Mouse (Mus musculus): ENCODE results near the gene Pabpc1l. TPM values are rescaled to one million over a fixed set of nuclear protein-coding genes. Genes with fewer than 3 reads are reported as not detected.

Gene Pabpc1l
- polyA plus RNA-seq, 1 experiment: 0.97 TPM

- TF ChIP-seq POLR2A (IDR thresholded peaks at IDR 0.05; ENCODE audit: control insufficient read depth, extremely low read depth, insufficient read depth, low read length, poor library complexity) (no peak), CTCF (IDR thresholded peaks at IDR 0.05; ENCODE audit: borderline replicate concordance, control insufficient read depth, extremely low read depth, insufficient read depth, low read length, poor library complexity) (no peak)
- H3K27me3 ChIP-seq (ENCODE audit: control insufficient read depth, insufficient read depth, low read length): no peaks in the 10 kb centered on the region
- 76% methylated on average over 6 of the region's 6 CpGs for WGBS
- H3K4me1 ChIP-seq (replicated peaks; ENCODE audit: control insufficient read depth, insufficient read depth, low read length): peaks cover 6% of the 10 kb centered on the region
- H3K4me3 ChIP-seq (ENCODE audit: control insufficient read depth, insufficient read depth, low read length): peak overlapping the region; percentile 25
- no peak for DNase-seq
- H3K36me3 ChIP-seq (ENCODE audit: control insufficient read depth, insufficient read depth, low read length): no peaks in the 10 kb centered on the region
- H3K27ac ChIP-seq (ENCODE audit: control insufficient read depth, insufficient read depth, low read length): no peak overlapping the region
These were observed 29.0 kb upstream of the Pabpc1l start for GRCm38 (mm10) chr2:163996275-163996674.

GRCm38 (mm10) chr2:163996899-163997298, 28.4 kb upstream of the Pabpc1l start:
- no peak overlapping the region for H3K27ac ChIP-seq (ENCODE audit: control insufficient read depth, insufficient read depth, low read length)
- H3K36me3 ChIP-seq (ENCODE audit: control insufficient read depth, insufficient read depth, low read length): no peaks in the 10 kb centered on the region
- DNase-seq: no peak
- 79% methylated on average over 5 of the region's 5 CpGs for WGBS
- H3K4me1 ChIP-seq (replicated peaks; ENCODE audit: control insufficient read depth, insufficient read depth, low read length): peaks cover 9% of the 10 kb centered on the region
- no peaks in the 10 kb centered on the region for H3K27me3 ChIP-seq (ENCODE audit: control insufficient read depth, insufficient read depth, low read length)
- no peak overlapping the region for H3K4me3 ChIP-seq (ENCODE audit: control insufficient read depth, insufficient read depth, low read length)
- TF ChIP-seq POLR2A (IDR thresholded peaks at IDR 0.05; ENCODE audit: control insufficient read depth, extremely low read depth, insufficient read depth, low read length, poor library complexity): no peak
- no peak for TF ChIP-seq CTCF (IDR thresholded peaks at IDR 0.05; ENCODE audit: borderline replicate concordance, control insufficient read depth, extremely low read depth, insufficient read depth, low read length, poor library complexity)

- 93% methylated on average over 6 of the region's 6 CpGs for WGBS
- H3K4me1 ChIP-seq (replicated peaks; ENCODE audit: control insufficient read depth, insufficient read depth, low read length): peaks cover 14% of the 10 kb centered on the region
- no peak overlapping the region for H3K4me3 ChIP-seq (ENCODE audit: control insufficient read depth, insufficient read depth, low read length)
- TF ChIP-seq POLR2A (IDR thresholded peaks at IDR 0.05; ENCODE audit: control insufficient read depth, extremely low read depth, insufficient read depth, low read length, poor library complexity) (no peak), CTCF (IDR thresholded peaks at IDR 0.05; ENCODE audit: borderline replicate concordance, control insufficient read depth, extremely low read depth, insufficient read depth, low read length, poor library complexity) (no peak)
- H3K36me3 ChIP-seq (ENCODE audit: control insufficient read depth, insufficient read depth, low read length): no peaks in the 10 kb centered on the region
- H3K27me3 ChIP-seq (ENCODE audit: control insufficient read depth, insufficient read depth, low read length): no peaks in the 10 kb centered on the region
- no peak for DNase-seq
- H3K27ac ChIP-seq (ENCODE audit: control insufficient read depth, insufficient read depth, low read length): no peak overlapping the region
These were observed 26.3 kb upstream of the Pabpc1l start for GRCm38 (mm10) chr2:163998981-163999380.

- peaks cover 21% of the 10 kb centered on the region for H3K4me1 ChIP-seq (replicated peaks; ENCODE audit: control insufficient read depth, insufficient read depth, low read length)
- H3K4me3 ChIP-seq (ENCODE audit: control insufficient read depth, insufficient read depth, low read length): no peak overlapping the region
- WGBS: 97% methylated on average over 3 of the region's 3 CpGs
- no peak overlapping the region for H3K27ac ChIP-seq (ENCODE audit: control insufficient read depth, insufficient read depth, low read length)
- no peaks in the 10 kb centered on the region for H3K27me3 ChIP-seq (ENCODE audit: control insufficient read depth, insufficient read depth, low read length)
- DNase-seq: no peak
- no peaks in the 10 kb centered on the region for H3K36me3 ChIP-seq (ENCODE audit: control insufficient read depth, insufficient read depth, low read length)
- no peak for TF ChIP-seq CTCF (IDR thresholded peaks at IDR 0.05; ENCODE audit: borderline replicate concordance, control insufficient read depth, extremely low read depth, insufficient read depth, low read length, poor library complexity)
- no peak for TF ChIP-seq POLR2A (IDR thresholded peaks at IDR 0.05; ENCODE audit: control insufficient read depth, extremely low read depth, insufficient read depth, low read length, poor library complexity)
These were observed 22.6 kb upstream of the Pabpc1l start for GRCm38 (mm10) chr2:164002637-164003036.

GRCm38 (mm10) chr2:164004503-164004902, 20.7 kb upstream of the Pabpc1l start:
- no peak overlapping the region for H3K4me3 ChIP-seq (ENCODE audit: control insufficient read depth, insufficient read depth, low read length)
- no peak overlapping the region for H3K27ac ChIP-seq (ENCODE audit: control insufficient read depth, insufficient read depth, low read length)
- TF ChIP-seq POLR2A (IDR thresholded peaks at IDR 0.05; ENCODE audit: control insufficient read depth, extremely low read depth, insufficient read depth, low read length, poor library complexity): no peak
- no peak for TF ChIP-seq CTCF (IDR thresholded peaks at IDR 0.05; ENCODE audit: borderline replicate concordance, control insufficient read depth, extremely low read depth, insufficient read depth, low read length, poor library complexity)
- no peak for DNase-seq
- 95% methylated on average over 5 of the region's 5 CpGs for WGBS
- no peaks in the 10 kb centered on the region for H3K27me3 ChIP-seq (ENCODE audit: control insufficient read depth, insufficient read depth, low read length)
- peaks cover 21% of the 10 kb centered on the region for H3K4me1 ChIP-seq (replicated peaks; ENCODE audit: control insufficient read depth, insufficient read depth, low read length)
- H3K36me3 ChIP-seq (ENCODE audit: control insufficient read depth, insufficient read depth, low read length): no peaks in the 10 kb centered on the region

GRCm38 (mm10) chr2:164006932-164007331, 18.3 kb upstream of the Pabpc1l start:
- DNase-seq: peak; percentile 47
- Histone ChIP-seq H3K36me3 (ENCODE audit: control insufficient read depth, insufficient read depth, low read length) (peaks cover 7% of the 10 kb centered on the region), H3K4me1 (replicated peaks; ENCODE audit: control insufficient read depth, insufficient read depth, low read length) (peaks cover 18% of the 10 kb centered on the region), H3K4me3 (ENCODE audit: control insufficient read depth, insufficient read depth, low read length) (no peak overlapping the region), H3K27ac (ENCODE audit: control insufficient read depth, insufficient read depth, low read length) (no peak overlapping the region), H3K27me3 (ENCODE audit: control insufficient read depth, insufficient read depth, low read length) (no peaks in the 10 kb centered on the region)
- TF ChIP-seq CTCF (IDR thresholded peaks at IDR 0.05; ENCODE audit: borderline replicate concordance, control insufficient read depth, extremely low read depth, insufficient read depth, low read length, poor library complexity) (no peak), POLR2A (IDR thresholded peaks at IDR 0.05; ENCODE audit: control insufficient read depth, extremely low read depth, insufficient read depth, low read length, poor library complexity) (no peak)
- WGBS: 40% methylated on average over 10 of the region's 10 CpGs

GRCm38 (mm10) chr2:164007547-164007946, 17.7 kb upstream of the Pabpc1l start:
- DNase-seq: no peak
- H3K27ac ChIP-seq (ENCODE audit: control insufficient read depth, insufficient read depth, low read length): no peak overlapping the region
- H3K27me3 ChIP-seq (ENCODE audit: control insufficient read depth, insufficient read depth, low read length): no peaks in the 10 kb centered on the region
- no peak for TF ChIP-seq POLR2A (IDR thresholded peaks at IDR 0.05; ENCODE audit: control insufficient read depth, extremely low read depth, insufficient read depth, low read length, poor library complexity)
- no peak for TF ChIP-seq CTCF (IDR thresholded peaks at IDR 0.05; ENCODE audit: borderline replicate concordance, control insufficient read depth, extremely low read depth, insufficient read depth, low read length, poor library complexity)
- peaks cover 18% of the 10 kb centered on the region for H3K4me1 ChIP-seq (replicated peaks; ENCODE audit: control insufficient read depth, insufficient read depth, low read length)
- H3K4me3 ChIP-seq (ENCODE audit: control insufficient read depth, insufficient read depth, low read length): no peak overlapping the region
- 91% methylated on average over 8 of the region's 8 CpGs for WGBS
- peaks cover 13% of the 10 kb centered on the region for H3K36me3 ChIP-seq (ENCODE audit: control insufficient read depth, insufficient read depth, low read length)

Measured in thymus, adult 2 months (tissue).